Mouse (Mus musculus) layer of hippocampus, adult 18-20 months (tissue): Measurements from ENCODE around the gene Tmtc2. TPM values are rescaled to one million over a fixed set of nuclear protein-coding genes. Genes with fewer than 3 reads are reported as not detected.
A peak's percentile ranks its signal among the peaks of the same experiment; 100 is the strongest.

Source experiments
- DNase-seq, 2 experiments: peaks; one replicate each; pipeline ENCODE4 v3.0.0; 2022; ENCODE audit warnings: low spot score in 2 of 2
- long read RNA-seq: library from polyadenylated mRNA; stranded (forward); transcript quantifications from one replicate; pipeline ENCODE4 v2.0.0, GENCODE M21; 2021
- total RNA-seq, 2 experiments: library from RNA; stranded (reverse); gene quantifications; 2 replicates each; pipeline ENCODE4 v1.2.3; 2021

The Tmtc2 gene
- total RNA-seq, result 10 to 100 TPM; 10.6 to 11.9 TPM
- long read RNA-seq, full-length matches to known transcripts, result 2 of 3 reads
- long read RNA-seq, partial matches to known transcripts, result 1 of 3 reads
- long read RNA-seq, other reads (novel, unspliced or antisense), result 0 of 3 reads

GRCm38 (mm10) chr10:105573908-105574694 lies at the start of gene Tmtc2:
Tmtc2 (minus strand) TSS chr10:105574451.
- DNase-seq, result peak; percentile 86 to 90

- DNase-seq, result no peak
Observed at GRCm38 (mm10) chr10:105612117-105612516, 37.9 kb upstream of the Tmtc2 start.

- peak in 1 of 2 experiments; percentile 3 for DNase-seq
Observed at GRCm38 (mm10) chr10:105598826-105599225, 24.6 kb upstream of the Tmtc2 start.

GRCm38 (mm10) chr10:105597226-105597625 lies 23.0 kb upstream of the Tmtc2 start:
- no peak for DNase-seq

- no peak for DNase-seq
Observed at GRCm38 (mm10) chr10:105595480-105596102, 21.3 kb upstream of the Tmtc2 start.

- DNase-seq, result no peak
Observed at GRCm38 (mm10) chr10:105588141-105588540, 13.9 kb upstream of the Tmtc2 start.

GRCm38 (mm10) chr10:105579318-105579717 lies 5.1 kb upstream of the Tmtc2 start:
- no peak for DNase-seq

- DNase-seq, result peak in 1 of 2 experiments; percentile 40
Observed at GRCm38 (mm10) chr10:105578291-105578845, 4.1 kb upstream of the Tmtc2 start.

- DNase-seq, result peak; percentile 85 to 97
Observed at GRCm38 (mm10) chr10:105574695-105575660, 727 bp upstream of the Tmtc2 start.

- no peak for DNase-seq
Observed at GRCm38 (mm10) chr10:105573306-105573907, 844 bp downstream of the Tmtc2 start.

GRCm38 (mm10) chr10:105572829-105573228 lies 1.4 kb downstream of the Tmtc2 start:
- no peak for DNase-seq

GRCm38 (mm10) chr10:105572301-105572700 lies 1.9 kb downstream of the Tmtc2 start:
- no peak for DNase-seq

- no peak for DNase-seq
Observed at GRCm38 (mm10) chr10:105571831-105572230, 2.4 kb downstream of the Tmtc2 start.

- no peak for DNase-seq
Observed at GRCm38 (mm10) chr10:105571019-105571418, 3.2 kb downstream of the Tmtc2 start.

- no peak for DNase-seq
Observed at GRCm38 (mm10) chr10:105569573-105569972, 4.7 kb downstream of the Tmtc2 start.

- no peak for DNase-seq
Observed at GRCm38 (mm10) chr10:105567825-105568531, 6.3 kb downstream of the Tmtc2 start.

GRCm38 (mm10) chr10:105561548-105561947 lies 12.7 kb downstream of the Tmtc2 start:
- DNase-seq, result no peak

- DNase-seq, result no peak
Observed at GRCm38 (mm10) chr10:105557581-105557980, 16.7 kb downstream of the Tmtc2 start.

GRCm38 (mm10) chr10:105556890-105557572 lies 17.2 kb downstream of the Tmtc2 start:
- DNase-seq, result no peak
